Mouse (Mus musculus) Patski (cell line): ENCODE measurements around the gene Fuca1. TPM values are rescaled to one million over a fixed set of nuclear protein-coding genes. Genes with fewer than 3 reads are reported as not detected.

Source experiments
- ATAC-seq: fragments of 100-300 bp; one replicate; pipeline ENCODE4 v1.8.0; 2021
- CTCF ChIA-PET: fragments of 350-600 bp; sonication (Branson Sonifier 250); formaldehyde crosslinking; loops from one replicate; lab custom pipeline; 2022; ENCODE audit warnings: inconsistent platforms; lab: Charles Lee
- POLR2A ChIA-PET: fragments of 350-600 bp; sonication (Branson Sonifier 250); formaldehyde crosslinking; loops from one replicate; lab custom pipeline; 2022; ENCODE audit warnings: antibody characterized with exemption, inconsistent platforms; lab: Charles Lee
- DNase-seq: peaks from one replicate; pipeline ENCODE4 v3.0.0-alpha.2; 2011; ENCODE audit warnings: low read depth, low spot score
- H3K27me3 ChIP-seq: fragments of 371-371 bp; one replicate; pipeline ENCODE4 v1.5.1; 2021
- CTCF ChIP-seq: fragments of 100-300 bp; IDR thresholded peaks from one replicate; pipeline ENCODE4 v1.5.1; 2021
- in situ Hi-C: fragments of 300-500 bp; cut with MboI; formaldehyde crosslinking; loops from 3 replicates; pipeline ENCODE4 v1.11.1; 2018; ENCODE audit warnings: low pct_unique_long_range_greater_than_20kb, mixed read lengths
- polyA plus RNA-seq: library from polyadenylated mRNA; unstranded; gene quantifications from one replicate; pipeline ENCODE4 v1.2.3, GENCODE M21; 2021

Gene Fuca1
- polyA plus RNA-seq, 1 experiment from 2014 or later = 44.4 TPM

DNA sequence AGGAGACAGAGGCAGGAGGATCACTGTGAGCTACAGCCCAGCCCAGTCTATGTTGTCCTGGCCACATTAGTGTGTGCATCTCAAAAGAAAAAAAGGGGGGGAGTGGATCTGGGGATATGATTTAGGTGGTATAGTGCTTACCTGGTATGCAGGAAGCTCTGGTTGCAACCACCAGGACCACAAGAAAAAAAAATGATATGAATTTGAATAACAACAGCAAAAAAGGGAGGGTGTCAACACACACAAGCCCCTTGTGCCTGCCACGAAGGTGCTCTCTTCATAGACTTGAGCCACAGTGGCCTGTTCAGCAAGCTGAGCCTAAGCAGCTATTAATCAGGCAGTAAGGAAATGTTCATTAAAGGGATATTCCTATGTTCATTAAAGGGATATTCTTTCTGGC, 15.7 kb upstream of the Fuca1 start:
- ATAC-seq (no peak), DNase-seq (no peak)
- in situ Hi-C loops = loop anchor here (25.0 kb wide), 1 partner anchor 393 kb away; no protein-coding TSS in a partner anchor
- no peak for TF ChIP-seq CTCF
- no peaks in the 10 kb centered on the region for H3K27me3 ChIP-seq
- POLR2A ChIA-PET = no interaction called here
- CTCF ChIA-PET = interaction anchor here (1.3 kb wide), 1 partner anchor 10 kb away, joined by 3 read pairs; no protein-coding TSS in a partner anchor

DNA sequence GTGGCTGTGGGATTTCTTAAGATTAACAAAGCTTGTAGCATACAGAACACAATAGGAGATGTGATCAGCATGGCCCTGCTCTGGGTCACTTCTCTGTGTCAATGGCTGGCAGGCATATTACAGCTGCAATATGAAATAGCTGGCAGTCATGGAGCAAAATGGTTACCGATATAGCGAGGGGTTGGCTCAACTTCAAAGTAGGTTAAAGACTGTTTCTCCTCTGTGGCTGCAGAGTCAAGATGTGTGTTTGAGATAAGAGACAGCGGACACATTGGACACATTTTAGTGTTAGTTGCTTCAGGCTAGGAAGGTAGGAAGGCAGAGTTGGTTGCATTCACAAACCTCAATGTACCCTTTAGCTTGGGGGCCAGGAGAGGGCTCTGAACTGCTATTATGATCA, 13.9 kb upstream of the Fuca1 start:
- no peaks in the 10 kb centered on the region for H3K27me3 ChIP-seq
- POLR2A ChIA-PET = interaction anchor here (0.5 kb wide), 1 partner anchor 207 kb away, joined by 3 read pairs; no protein-coding TSS in a partner anchor
- no peak for ATAC-seq
- no peak for TF ChIP-seq CTCF
- CTCF ChIA-PET = interaction anchor here (1.5 kb wide), 1 partner anchor 14 kb away, joined by 5 read pairs; the partner anchor contains the start of gene Fuca1
- DNase-seq = no peak
- in situ Hi-C loops = loop anchor here (25.0 kb wide), 1 partner anchor 394 kb away; no protein-coding TSS in a partner anchor

DNA sequence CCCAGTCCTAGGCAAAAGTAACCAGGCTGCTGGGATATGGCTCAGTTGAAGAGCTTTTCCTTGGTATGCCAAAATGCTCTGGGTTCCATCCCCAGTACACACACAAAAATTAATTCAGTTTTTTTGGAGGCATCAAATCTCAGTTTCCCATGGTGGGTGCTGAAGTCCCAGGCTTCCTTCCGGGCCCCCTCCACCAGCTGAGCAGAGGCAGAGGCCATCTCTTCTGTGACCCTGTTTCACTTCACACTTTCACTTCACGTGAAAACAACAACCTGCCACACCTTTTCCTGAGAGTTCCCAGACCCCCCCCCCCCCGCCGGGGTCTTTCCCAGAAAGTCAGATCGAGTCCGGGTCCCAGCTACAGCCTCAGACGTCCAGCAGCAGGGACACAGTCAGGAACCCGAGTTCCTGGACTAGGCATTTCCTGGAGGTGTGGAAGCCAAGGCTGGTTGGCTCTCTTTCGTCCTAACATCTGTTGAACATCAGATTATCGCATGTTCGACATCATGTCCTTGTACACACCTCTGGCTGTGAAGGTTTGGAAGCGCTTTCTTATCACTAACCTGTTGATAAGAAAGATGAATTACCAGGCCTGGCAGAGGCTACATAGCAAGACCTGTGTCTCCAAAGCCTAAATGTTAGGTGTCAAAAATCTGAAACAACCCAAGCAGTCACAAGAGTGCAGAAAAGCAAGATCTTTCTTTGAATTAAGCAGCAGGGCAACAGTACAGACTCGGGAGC, 11.0 kb upstream of the Fuca1 start:
- ATAC-seq (no peak), DNase-seq (no peak)
- in situ Hi-C loops = loop anchor here (25.0 kb wide), 1 partner anchor 397 kb away; no protein-coding TSS in a partner anchor
- TF ChIP-seq CTCF = no peak
- H3K27me3 ChIP-seq = no peaks in the 10 kb centered on the region
- ChIA-PET POLR2A (no interaction called here), CTCF (no interaction called here)

DNA sequence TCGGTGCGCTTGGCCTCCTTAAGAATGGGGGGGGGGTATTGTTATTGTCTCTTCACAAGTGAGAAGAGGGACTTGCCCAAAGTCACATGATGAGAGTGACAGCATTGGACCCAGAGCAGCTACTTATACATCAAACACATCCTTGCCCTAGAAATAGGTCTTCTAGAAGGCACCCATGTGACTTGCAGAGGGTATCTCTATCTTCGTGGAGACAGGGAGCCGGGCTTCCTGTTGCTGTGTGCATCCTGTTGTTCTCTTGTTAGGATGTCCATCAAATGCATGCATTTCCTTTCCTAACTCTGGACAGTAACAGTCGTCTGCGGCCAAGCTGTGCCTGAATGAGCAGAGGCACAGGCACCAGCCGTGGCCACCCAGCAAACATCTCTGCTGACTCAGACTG, 9.0 kb upstream of the Fuca1 start:
- ChIA-PET CTCF (interaction anchor here (1.8 kb wide), 1 partner anchor 9 kb away, joined by 6 read pairs; the partner anchor contains the start of gene Fuca1), POLR2A (no interaction called here)
- DNase-seq (no peak), ATAC-seq (no peak)
- H3K27me3 ChIP-seq = no peaks in the 10 kb centered on the region
- in situ Hi-C loops = loop anchor here (25.0 kb wide), 1 partner anchor 399 kb away; no protein-coding TSS in a partner anchor
- no peak for TF ChIP-seq CTCF

DNA sequence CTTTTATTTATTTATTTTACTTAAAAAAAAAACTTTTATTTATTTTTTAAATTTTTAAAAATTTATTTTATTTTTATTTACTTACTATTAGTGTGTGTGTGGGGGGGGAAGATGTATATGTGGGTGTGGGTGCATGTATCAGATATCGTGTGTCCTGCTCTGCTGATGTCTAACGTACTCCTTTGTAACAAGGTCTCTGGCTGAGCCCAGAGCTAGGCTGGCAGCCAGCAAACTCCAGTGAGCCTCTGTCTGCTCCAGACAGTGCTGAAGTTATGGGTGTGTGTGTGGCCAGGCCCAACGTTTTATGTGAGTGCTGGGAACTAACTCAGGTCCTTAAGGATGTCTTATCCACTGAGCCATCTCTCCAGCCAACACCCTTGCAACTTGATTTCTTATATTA, 8.4 kb upstream of the Fuca1 start:
- in situ Hi-C loops = loop anchor here (25.0 kb wide), 1 partner anchor 400 kb away; no protein-coding TSS in a partner anchor
- no peaks in the 10 kb centered on the region for H3K27me3 ChIP-seq
- CTCF ChIA-PET = no interaction called here
- DNase-seq (no peak), ATAC-seq (no peak)
- TF ChIP-seq CTCF = no peak
- POLR2A ChIA-PET = no interaction called here

DNA sequence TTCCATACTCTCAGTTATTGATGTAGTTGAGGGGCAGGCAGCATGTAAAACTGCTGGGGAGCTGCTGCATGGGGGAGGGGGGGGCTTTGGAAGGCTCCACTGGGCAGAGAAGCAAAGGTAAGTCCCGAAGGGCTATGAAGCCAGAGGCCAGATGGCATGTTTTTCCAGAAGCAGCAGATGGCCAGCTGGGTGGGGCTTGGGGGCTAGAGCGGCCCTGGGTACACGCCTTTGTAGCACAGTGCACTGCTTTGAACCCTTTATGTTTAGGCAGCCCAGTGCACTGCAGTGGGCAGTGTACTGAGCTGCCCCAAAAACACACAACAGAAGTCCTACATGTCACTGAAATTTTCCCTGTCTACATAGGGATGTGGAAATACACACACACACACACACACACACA, 7.7 kb upstream of the Fuca1 start:
- H3K27me3 ChIP-seq = no peaks in the 10 kb centered on the region
- in situ Hi-C loops = loop anchor here (25.0 kb wide), 1 partner anchor 401 kb away; no protein-coding TSS in a partner anchor
- DNase-seq (no peak), ATAC-seq (no peak)
- CTCF ChIA-PET = no interaction called here
- TF ChIP-seq CTCF = no peak
- POLR2A ChIA-PET = no interaction called here

DNA sequence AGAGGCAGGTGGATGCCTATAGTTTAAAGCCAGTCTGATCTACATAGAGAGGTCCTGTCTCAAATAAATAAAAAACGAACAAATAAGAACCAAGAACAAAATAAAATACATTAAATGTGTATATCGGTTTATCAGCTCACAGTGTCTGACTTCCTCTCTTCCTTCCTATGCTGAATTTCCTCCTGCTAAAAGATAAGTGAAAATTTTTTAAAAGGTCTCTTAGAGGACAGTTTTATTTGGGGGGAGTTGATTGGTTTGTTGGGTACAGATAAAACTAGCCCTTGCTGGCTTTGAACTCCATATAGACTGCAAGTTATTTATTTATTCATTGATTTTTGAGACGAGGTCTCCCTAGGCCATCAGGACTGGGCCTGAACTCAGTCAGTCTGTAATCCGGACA, 7.1 kb upstream of the Fuca1 start:
- no peaks in the 10 kb centered on the region for H3K27me3 ChIP-seq
- POLR2A ChIA-PET = no interaction called here
- CTCF ChIA-PET = no interaction called here
- DNase-seq (no peak), ATAC-seq (no peak)
- TF ChIP-seq CTCF = no peak
- in situ Hi-C loops = loop anchor here (25.0 kb wide), 1 partner anchor 401 kb away; no protein-coding TSS in a partner anchor

DNA sequence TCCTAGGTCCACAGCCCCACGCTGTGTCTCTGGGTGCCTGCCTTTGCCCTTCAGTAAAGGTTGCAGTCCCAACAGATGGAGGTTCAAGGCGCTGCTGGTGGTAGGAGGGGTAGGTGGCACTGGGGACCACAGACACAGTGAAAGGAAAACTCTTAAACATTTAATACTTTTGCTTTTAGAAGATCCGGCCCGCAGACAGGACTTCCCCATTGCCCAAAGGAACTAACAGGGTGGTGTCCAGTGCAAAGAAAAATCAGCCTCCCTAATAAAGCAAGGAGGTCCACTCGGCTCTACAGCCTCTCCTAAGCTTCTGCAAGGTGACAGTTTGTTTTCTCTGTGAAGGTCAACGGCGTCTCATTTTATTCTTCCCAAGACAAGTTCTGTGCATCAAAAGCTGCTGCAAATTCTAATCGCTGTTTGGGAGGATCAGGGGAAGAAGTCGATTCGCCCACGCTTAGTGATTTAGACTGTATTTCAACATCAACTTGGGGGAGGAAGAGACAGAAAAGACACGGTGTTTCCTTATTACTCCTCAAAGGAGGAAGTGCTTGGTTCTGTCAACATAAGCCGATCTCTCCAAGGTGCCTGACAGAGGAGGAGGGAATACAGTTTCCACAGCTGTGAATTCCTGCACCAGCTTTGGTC, 1.8 kb upstream of the Fuca1 start:
- CTCF ChIA-PET = no interaction called here
- TF ChIP-seq CTCF = no peak
- H3K27me3 ChIP-seq = no peaks in the 10 kb centered on the region
- POLR2A ChIA-PET = no interaction called here
- in situ Hi-C loops = loop anchor here (25.0 kb wide), 1 partner anchor 406 kb away; no protein-coding TSS in a partner anchor
- DNase-seq = no peak
- no peak for ATAC-seq

DNA sequence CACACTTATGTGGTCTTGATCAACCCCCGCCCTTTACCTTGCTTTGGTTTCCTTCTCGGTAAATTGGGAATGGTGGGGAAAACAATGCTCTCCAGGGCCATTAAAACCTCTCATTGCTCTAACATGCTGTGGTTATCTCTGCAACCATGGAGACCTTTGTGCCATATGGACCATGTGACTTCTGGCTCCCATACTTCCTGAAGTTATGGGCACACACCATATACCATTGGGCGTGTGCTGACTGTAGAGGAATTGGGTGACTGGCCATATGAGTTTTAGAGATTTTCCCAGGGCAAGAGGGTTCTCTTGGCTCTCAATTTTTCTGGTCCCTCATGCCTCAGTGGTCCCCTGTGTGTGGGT, 1.3 kb upstream of the Fuca1 start:
- DNase-seq (no peak), ATAC-seq (no peak)
- POLR2A ChIA-PET = no interaction called here
- TF ChIP-seq CTCF = no peak
- CTCF ChIA-PET = interaction anchor here (0.9 to 2.0 kb wide), 6 partner anchors 8 to 118 kb away, joined by 3 to 8 read pairs (median 4); no protein-coding TSS in a partner anchor
- in situ Hi-C loops = loop anchor here (25.0 kb wide), 1 partner anchor 407 kb away; no protein-coding TSS in a partner anchor
- no peaks in the 10 kb centered on the region for H3K27me3 ChIP-seq

DNA sequence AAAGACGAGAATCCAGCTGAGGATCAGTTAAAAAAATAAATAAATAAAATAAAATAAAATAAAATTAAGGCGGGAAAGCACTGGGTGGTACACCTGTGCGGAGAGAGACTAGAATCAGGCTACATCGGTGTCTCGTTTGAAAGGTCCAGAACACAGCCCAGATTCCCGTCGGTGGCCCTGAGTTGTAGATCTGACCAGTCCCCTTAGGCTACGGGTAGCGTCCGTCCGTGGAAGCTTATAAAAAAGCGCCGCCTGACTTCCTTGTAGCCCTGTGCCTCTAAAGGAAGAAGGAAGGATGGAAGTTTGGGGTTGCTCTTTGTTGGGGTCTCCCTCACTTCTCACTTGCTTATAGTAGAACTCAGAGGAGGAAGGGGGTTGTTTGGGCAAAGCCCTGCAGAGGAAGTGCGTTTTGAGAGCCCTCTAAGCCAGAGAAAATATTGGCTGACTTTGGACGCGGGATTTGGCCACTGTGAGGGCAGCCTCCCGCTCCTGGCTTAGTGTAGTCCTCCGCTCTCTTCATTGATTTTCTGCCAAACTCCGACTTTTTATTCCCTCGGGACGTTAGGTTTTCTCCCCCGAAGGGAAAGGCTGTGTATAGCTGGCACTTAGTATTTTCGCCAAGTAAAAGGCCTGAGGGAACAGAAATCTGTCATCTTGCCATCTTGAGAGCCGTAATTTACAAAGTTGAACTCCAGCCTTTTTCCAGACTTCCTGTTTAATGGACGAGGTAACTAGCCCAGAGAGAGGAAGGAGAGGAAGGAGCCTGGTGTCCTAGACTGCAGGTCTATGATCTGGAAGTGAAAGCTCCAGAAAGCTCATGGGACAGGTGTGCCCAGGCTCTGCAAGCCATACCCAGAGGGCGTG, 954 bp downstream of the Fuca1 start:
- ATAC-seq = peak; percentile 36

More for the DNA sequence above, 954 bp downstream of the Fuca1 start:
- ChIA-PET POLR2A (no interaction called here), CTCF (interaction anchor here (0.8 to 2.0 kb wide), 9 partner anchors 11 to 221 kb away, joined by 3 to 8 read pairs (median 4); no protein-coding TSS in a partner anchor)
- in situ Hi-C loops = loop anchor here (25.0 kb wide), 1 partner anchor 409 kb away; no protein-coding TSS in a partner anchor
- TF ChIP-seq CTCF = no peak
- H3K27me3 ChIP-seq = no peaks in the 10 kb centered on the region
- DNase-seq = no peak
